Mouse (Mus musculus) heart, postnatal 0 days (tissue): ENCODE results near the gene Otx2. TPM values are rescaled to one million over a fixed set of nuclear protein-coding genes. Genes with fewer than 3 reads are reported as not detected.

ENCODE experiments used
- ATAC-seq: fragments of 200-750 bp; cut with Nextera tagmentation; 2 replicates; pipeline ENCODE4 v1.8.0; 2017; ENCODE audit warnings: low read depth, moderate number of reproducible peaks, moderate library complexity; ENCODE audit not compliant: insufficient read depth
- DNase-seq: peaks from one replicate; pipeline ENCODE4 v3.0.0-alpha.2; 2016; ENCODE audit warnings: low spot score
- H3K27ac ChIP-seq: fragments of 300-500 bp; sonication (generic); 2 replicates; pipeline ENCODE4 v1.5.1; 2014; ENCODE audit warnings: low read depth, mild to moderate bottlenecking
- H3K27me3 ChIP-seq: fragments of 300-500 bp; sonication (generic); 2 replicates; pipeline ENCODE4 v1.6.1; 2014; ENCODE audit warnings: low read length, mixed read lengths; ENCODE audit not compliant: control insufficient read depth, insufficient read depth
- H3K36me3 ChIP-seq: fragments of 300-500 bp; sonication (generic); replicated peaks from 2 replicates; pipeline ENCODE4 v1.6.1; 2014; ENCODE audit warnings: low read length, mixed read lengths; ENCODE audit not compliant: control insufficient read depth, insufficient read depth
- H3K4me1 ChIP-seq: fragments of 300-500 bp; sonication (generic); 2 replicates; pipeline ENCODE4 v1.6.1; 2014; ENCODE audit warnings: antibody characterized with exemption; ENCODE audit not compliant: control insufficient read depth, insufficient read depth
- H3K4me2 ChIP-seq: fragments of 300-500 bp; sonication (generic); 2 replicates; pipeline ENCODE4 v1.6.1; 2014; ENCODE audit warnings: low read depth, mild to moderate bottlenecking, low read length, moderate library complexity
- H3K4me3 ChIP-seq: fragments of 300-500 bp; sonication (generic); 2 replicates; pipeline ENCODE4 v1.5.1; 2014; ENCODE audit warnings: low read depth, low read length
- H3K9ac ChIP-seq: fragments of 300-500 bp; sonication (generic); replicated peaks from 2 replicates; pipeline ENCODE4 v1.6.1; 2014; ENCODE audit warnings: low read depth, low read length, mixed read lengths
- H3K9me3 ChIP-seq: fragments of 300-500 bp; sonication (generic); replicated peaks from 2 replicates; pipeline ENCODE4 v1.6.1; 2016; ENCODE audit warnings: low read length; ENCODE audit not compliant: control insufficient read depth
- CTCF ChIP-seq: IDR thresholded peaks from 2 replicates; pipeline ENCODE4 v1.5.1; 2016; ENCODE audit warnings: antibody characterized with exemption, control low read depth, low read depth
- EP300 ChIP-seq: IDR thresholded peaks from 2 replicates; pipeline ENCODE4 v1.6.1; 2016; ENCODE audit warnings: antibody characterized with exemption, low read depth
- WGBS: fragments of 180-500 bp; shearing (Covaris S2); extraction: QIAGEN DNeasy Blood & Tissue Kit; methylation state at CpG from one replicate; pipeline ENCODE4 v1.1.7; 2014; 5-methylcytosine and 5-hydroxymethylcytosine counted together
- polyA plus RNA-seq: library from polyadenylated mRNA; unstranded; fragments of >200 nt; fragmentation: Nextera tagmentation; extraction: Ambion mirVana; gene quantifications from 2 replicates; pipeline ENCODE4 v1.2.1, GENCODE M21; 2015
- total RNA-seq: library from RNA; depleted of rRNA; stranded (reverse); fragments of >200 nt; gene quantifications from 2 replicates; pipeline ENCODE4 v1.2.3, GENCODE M21; 2014; ENCODE audit warnings: low replicate concordance

Otx2 gene
- total and polyA plus RNA-seq, 2 experiments from 2014 or later, result not detected

- Histone ChIP-seq H3K36me3 (no peaks in the 10 kb centered on the region), H3K4me3 (peak overlapping the region; percentile 0; the same call in 1 of the 2 replicates), H3K27ac (no peak overlapping the region), H3K9ac (no peak overlapping the region), H3K4me1 (no peaks in the 10 kb centered on the region; the same call in 1 of the 2 replicates), H3K9me3 (no peaks in the 10 kb centered on the region), H3K27me3 (peaks cover 97% of the 10 kb centered on the region), H3K4me2 (no peak overlapping the region)
- WGBS, result 8% methylated on average over 20 of the region's 20 CpGs
- TF ChIP-seq CTCF, result no peak
- ATAC-seq (no peak), DNase-seq (no peak)
Measured at GRCm38 (mm10) chr14:48654551-48655072, 19.0 kb downstream of the Otx2 start.

GRCm38 (mm10) chr14:48653676-48654510 is 19.7 kb downstream of the Otx2 start:
- Histone ChIP-seq H3K36me3 (no peaks in the 10 kb centered on the region), H3K9ac (no peak overlapping the region), H3K9me3 (no peaks in the 10 kb centered on the region), H3K4me2 (no peak overlapping the region), H3K27me3 (peaks cover 90% of the 10 kb centered on the region), H3K4me3 (no peak overlapping the region), H3K4me1 (no peaks in the 10 kb centered on the region; the same call in 1 of the 2 replicates), H3K27ac (no peak overlapping the region)
- ATAC-seq (no peak), DNase-seq (no peak)
- no peak for TF ChIP-seq EP300
- TF ChIP-seq CTCF, result no peak
- 18% methylated on average over 22 of the region's 22 CpGs for WGBS

GRCm38 (mm10) chr14:48653081-48653480 is 20.5 kb downstream of the Otx2 start:
- no peak overlapping the region for H3K9ac ChIP-seq
- no peak for TF ChIP-seq CTCF
- H3K27me3 ChIP-seq, result peaks cover 82% of the 10 kb centered on the region
- 70% methylated on average over 3 of the region's 3 CpGs for WGBS
- H3K4me1 ChIP-seq, result no peaks in the 10 kb centered on the region; the same call in 1 of the 2 replicates
- no peak for ATAC-seq
- no peak overlapping the region for H3K4me3 ChIP-seq
- H3K9me3 ChIP-seq, result no peaks in the 10 kb centered on the region
- H3K4me2 ChIP-seq, result no peak overlapping the region
- DNase-seq, result no peak
- H3K27ac ChIP-seq, result no peak overlapping the region
- H3K36me3 ChIP-seq, result no peaks in the 10 kb centered on the region

GRCm38 (mm10) chr14:48652256-48652655 is 21.4 kb downstream of the Otx2 start:
- no peak for ATAC-seq

GRCm38 (mm10) chr14:48651471-48652211 is 22.0 kb downstream of the Otx2 start:
- TF ChIP-seq CTCF (no peak), EP300 (no peak)
- no peak overlapping the region for H3K4me2 ChIP-seq
- H3K9me3 ChIP-seq, result no peaks in the 10 kb centered on the region
- no peaks in the 10 kb centered on the region for H3K36me3 ChIP-seq
- 4% methylated on average over 26 of the region's 26 CpGs for WGBS
- DNase-seq (no peak), ATAC-seq (no peak)
- H3K27me3 ChIP-seq, result peaks cover 68% of the 10 kb centered on the region
- H3K27ac ChIP-seq, result no peak overlapping the region
- no peaks in the 10 kb centered on the region; the same call in 1 of the 2 replicates for H3K4me1 ChIP-seq
- H3K9ac ChIP-seq, result no peak overlapping the region
- no peak overlapping the region for H3K4me3 ChIP-seq

More at GRCm38 (mm10) chr14:48652256-48652655, 21.4 kb downstream of the Otx2 start:
- no peak for DNase-seq
- Histone ChIP-seq H3K4me2 (no peak overlapping the region), H3K36me3 (no peaks in the 10 kb centered on the region), H3K4me3 (no peak overlapping the region), H3K9me3 (no peaks in the 10 kb centered on the region), H3K4me1 (no peaks in the 10 kb centered on the region; the same call in 1 of the 2 replicates), H3K27ac (no peak overlapping the region), H3K27me3 (peaks cover 74% of the 10 kb centered on the region), H3K9ac (no peak overlapping the region)
- TF ChIP-seq EP300 (no peak), CTCF (no peak)
- WGBS, result 32% methylated on average over 12 of the region's 12 CpGs
